Mouse (Mus musculus) embryonic facial prominence, embryonic 11.5 days (tissue): Measurements from ENCODE around the gene Fat3. TPM values are rescaled to one million over a fixed set of nuclear protein-coding genes. Genes with fewer than 3 reads are reported as not detected.

Source experiments
- ATAC-seq: fragments of 200-750 bp; cut with Nextera tagmentation; replicated peaks from 2 replicates; pipeline ENCODE4 v1.8.0; 2017; ENCODE audit warnings: low read depth; ENCODE audit not compliant: insufficient number of reproducible peaks, low FRiP score, low TSS enrichment
- DNase-seq: peaks from one replicate; pipeline ENCODE4 v3.0.0-alpha.2; 2015; ENCODE audit warnings: low spot score
- H3K27ac ChIP-seq: fragments of 300-500 bp; sonication (generic); replicated peaks from 2 replicates; pipeline ENCODE4 v1.5.1; 2014; ENCODE audit warnings: mild to moderate bottlenecking, low read depth, low read length, control low read depth
- H3K27me3 ChIP-seq: fragments of 300-500 bp; sonication (generic); 2 replicates; pipeline ENCODE4 v1.6.1; 2014; ENCODE audit warnings: mild to moderate bottlenecking, low read length, moderate library complexity, mixed read lengths; ENCODE audit not compliant: control insufficient read depth, insufficient read depth
- H3K36me3 ChIP-seq: fragments of 300-500 bp; sonication (generic); replicated peaks from 2 replicates; pipeline ENCODE4 v1.6.1; 2014; ENCODE audit warnings: low read depth, mild to moderate bottlenecking, low read length, moderate library complexity, mixed read lengths; ENCODE audit not compliant: control insufficient read depth, insufficient read depth
- H3K4me1 ChIP-seq: fragments of 300-500 bp; sonication (generic); 2 replicates; pipeline ENCODE4 v1.6.1; 2014; ENCODE audit warnings: low read length, mixed read lengths; ENCODE audit not compliant: control insufficient read depth, insufficient read depth
- H3K4me2 ChIP-seq: fragments of 300-500 bp; sonication (generic); 2 replicates; pipeline ENCODE4 v1.6.1; 2014; ENCODE audit warnings: low read depth, mild to moderate bottlenecking, control low read depth, low read length, moderate library complexity
- H3K4me3 ChIP-seq: fragments of 300-500 bp; sonication (generic); 2 replicates; pipeline ENCODE4 v1.5.1; 2014; ENCODE audit warnings: low read depth, low read length, control low read depth
- H3K9ac ChIP-seq: fragments of 300-500 bp; sonication (generic); replicated peaks from 2 replicates; pipeline ENCODE4 v1.6.1; 2014; ENCODE audit warnings: mild to moderate bottlenecking, control low read depth, low read length
- H3K9me3 ChIP-seq: fragments of 300-500 bp; sonication (generic); replicated peaks from 2 replicates; pipeline ENCODE4 v1.6.1; 2016; ENCODE audit warnings: mild to moderate bottlenecking, low read length, inconsistent platforms, mixed read lengths; ENCODE audit not compliant: control insufficient read depth
- WGBS: fragments of 180-500 bp; shearing (Covaris S2); extraction: QIAGEN DNeasy Blood & Tissue Kit; methylation state at CpG from one replicate; pipeline ENCODE4 v1.1.7; 2014; 5-methylcytosine and 5-hydroxymethylcytosine counted together
- polyA plus RNA-seq: library from polyadenylated mRNA; unstranded; fragments of >200 nt; fragmentation: Nextera tagmentation; extraction: Ambion mirVana; gene quantifications from 2 replicates; pipeline ENCODE4 v1.2.1, GENCODE M21; 2014

The Fat3 gene
- polyA plus RNA-seq, 1 experiment from 2014 or later = 4.1 TPM

DNA sequence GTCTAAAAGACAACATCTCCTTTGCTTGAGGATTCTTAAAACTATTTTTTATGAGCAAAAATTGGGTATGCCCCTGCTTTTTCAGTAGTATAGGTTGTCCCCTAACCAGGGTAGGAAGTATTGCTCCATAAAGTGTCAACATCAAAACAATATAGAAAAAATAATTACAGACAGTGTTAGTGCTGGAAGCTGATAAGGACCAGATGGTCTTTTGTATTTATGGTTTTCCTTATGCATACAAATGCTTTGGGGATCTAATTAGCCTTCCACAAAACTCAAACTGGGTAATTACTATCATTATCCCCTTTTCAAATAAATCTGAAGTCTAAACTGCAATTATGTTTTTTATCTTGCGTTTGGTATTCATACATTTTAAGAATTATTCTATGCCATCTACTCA lies 368.5 kb downstream of the Fat3 start:
- Histone ChIP-seq H3K9me3 (no peaks in the 10 kb centered on the region), H3K4me3 (no peak overlapping the region), H3K27me3 (no peaks in the 10 kb centered on the region), H3K9ac (no peak overlapping the region), H3K27ac (no peak overlapping the region), H3K4me1 (no peaks in the 10 kb centered on the region), H3K36me3 (no peaks in the 10 kb centered on the region), H3K4me2 (no peak overlapping the region)
- ATAC-seq (no peak), DNase-seq (no peak)
- 64% methylated on average over 1 of the region's 1 CpGs for WGBS

DNA sequence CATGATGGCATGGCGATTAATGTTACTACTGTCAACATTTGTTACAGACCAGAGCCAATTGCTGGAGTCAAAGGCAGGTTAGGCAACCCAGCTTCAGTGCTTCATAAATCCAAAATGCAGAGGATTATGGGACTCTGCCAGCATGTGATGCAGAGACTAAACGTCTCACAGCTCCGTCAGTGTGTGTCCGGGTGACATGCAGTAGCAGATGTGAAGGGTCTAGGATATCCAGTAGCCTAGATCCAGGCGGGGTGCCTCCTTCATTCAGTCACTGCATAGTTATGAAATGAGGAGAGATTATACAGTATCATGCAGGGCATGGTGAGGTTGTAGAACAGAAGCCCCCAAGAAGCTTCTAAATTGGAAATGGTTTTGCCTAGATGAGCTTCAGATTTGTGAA lies 379.3 kb downstream of the Fat3 start:
- Histone ChIP-seq H3K9me3 (no peaks in the 10 kb centered on the region), H3K27ac (no peak overlapping the region), H3K9ac (no peak overlapping the region), H3K36me3 (no peaks in the 10 kb centered on the region), H3K4me2 (no peak overlapping the region), H3K27me3 (no peaks in the 10 kb centered on the region), H3K4me3 (no peak overlapping the region), H3K4me1 (no peaks in the 10 kb centered on the region)
- no peak for ATAC-seq
- no peak for DNase-seq
- WGBS = 79% methylated on average over 5 of the region's 5 CpGs

GRCm38 (mm10) chr9:16114821-16115485 lies 386.1 kb downstream of the Fat3 start:
- DNase-seq = no peak
- Histone ChIP-seq H3K9ac (no peak overlapping the region), H3K4me3 (no peak overlapping the region), H3K27ac (no peak overlapping the region), H3K9me3 (no peaks in the 10 kb centered on the region), H3K36me3 (no peaks in the 10 kb centered on the region), H3K27me3 (no peaks in the 10 kb centered on the region), H3K4me2 (no peak overlapping the region), H3K4me1 (no peaks in the 10 kb centered on the region)
- 64% methylated on average over 7 of the region's 7 CpGs for WGBS
- ATAC-seq = no peak

GRCm38 (mm10) chr9:16113936-16114642 lies 387.0 kb downstream of the Fat3 start:
- Histone ChIP-seq H3K27me3 (no peaks in the 10 kb centered on the region), H3K36me3 (no peaks in the 10 kb centered on the region), H3K4me3 (no peak overlapping the region), H3K4me2 (no peak overlapping the region), H3K9ac (no peak overlapping the region), H3K27ac (no peak overlapping the region), H3K4me1 (no peaks in the 10 kb centered on the region), H3K9me3 (no peaks in the 10 kb centered on the region)
- DNase-seq = no peak
- WGBS = 81% methylated on average over 4 of the region's 4 CpGs
- no peak for ATAC-seq

DNA sequence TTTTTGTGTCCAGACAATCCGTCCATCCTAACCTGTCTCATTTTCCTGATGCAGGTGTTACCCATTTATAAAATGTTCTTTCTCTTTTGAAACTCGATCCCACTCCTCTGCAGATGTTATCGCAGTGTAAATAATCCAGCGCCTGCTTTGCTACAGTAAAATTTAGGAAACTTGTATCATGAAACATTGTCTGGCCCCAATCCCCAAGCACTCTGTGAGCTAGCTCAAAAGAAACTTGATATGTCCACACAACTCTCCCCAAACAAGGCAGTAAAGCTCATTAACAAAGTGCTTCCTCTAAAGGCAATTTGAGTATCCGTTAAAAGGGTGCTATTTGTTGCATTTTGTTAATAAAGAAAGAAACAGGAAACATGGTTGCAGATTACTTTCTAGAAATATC lies 393.2 kb downstream of the Fat3 start:
- H3K9ac ChIP-seq = no peak overlapping the region

DNA sequence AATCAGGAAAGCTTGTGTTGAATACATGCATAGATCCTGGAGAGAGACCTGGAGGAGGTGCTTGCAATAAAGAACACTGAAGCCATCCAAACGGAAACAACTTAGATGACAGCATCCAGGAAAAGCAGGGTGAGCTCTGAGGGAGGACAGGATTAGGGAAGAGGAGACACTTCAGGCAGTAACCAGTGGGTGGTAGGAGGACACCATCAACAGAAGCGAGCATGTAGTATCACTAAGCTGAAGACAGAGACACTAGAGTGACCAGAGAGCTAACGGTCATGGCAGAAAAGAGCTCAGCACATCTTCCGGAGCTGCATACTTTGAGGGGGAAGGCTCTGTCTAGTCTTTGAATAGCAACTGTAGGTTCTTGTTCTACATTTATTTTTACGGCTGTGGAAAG lies 393.7 kb downstream of the Fat3 start:
- no peak overlapping the region for H3K9ac ChIP-seq
- no peaks in the 10 kb centered on the region; the same call in 1 of the 2 replicates for H3K4me1 ChIP-seq
- WGBS = 55% methylated on average over 5 of the region's 5 CpGs
- H3K4me2 ChIP-seq = no peak overlapping the region
- H3K27ac ChIP-seq = no peak overlapping the region
- no peaks in the 10 kb centered on the region for H3K27me3 ChIP-seq
- no peaks in the 10 kb centered on the region for H3K9me3 ChIP-seq
- 0 out of 2 replicates have a peak, but pooled peaks have one; percentile 14 for ATAC-seq
- no peak for DNase-seq
- H3K36me3 ChIP-seq = no peaks in the 10 kb centered on the region
- H3K4me3 ChIP-seq = no peak overlapping the region

More for the DNA sequence above, 393.2 kb downstream of the Fat3 start:
- Histone ChIP-seq H3K4me1 (no peaks in the 10 kb centered on the region; the same call in 1 of the 2 replicates), H3K4me2 (no peak overlapping the region), H3K27me3 (no peaks in the 10 kb centered on the region), H3K36me3 (no peaks in the 10 kb centered on the region), H3K4me3 (no peak overlapping the region), H3K9me3 (no peaks in the 10 kb centered on the region), H3K27ac (no peak overlapping the region)
- DNase-seq = peak; percentile 64
- WGBS = 28% methylated on average over 5 of the region's 5 CpGs
- peak; percentile 18; the same call in 1 of the 2 replicates for ATAC-seq

DNA sequence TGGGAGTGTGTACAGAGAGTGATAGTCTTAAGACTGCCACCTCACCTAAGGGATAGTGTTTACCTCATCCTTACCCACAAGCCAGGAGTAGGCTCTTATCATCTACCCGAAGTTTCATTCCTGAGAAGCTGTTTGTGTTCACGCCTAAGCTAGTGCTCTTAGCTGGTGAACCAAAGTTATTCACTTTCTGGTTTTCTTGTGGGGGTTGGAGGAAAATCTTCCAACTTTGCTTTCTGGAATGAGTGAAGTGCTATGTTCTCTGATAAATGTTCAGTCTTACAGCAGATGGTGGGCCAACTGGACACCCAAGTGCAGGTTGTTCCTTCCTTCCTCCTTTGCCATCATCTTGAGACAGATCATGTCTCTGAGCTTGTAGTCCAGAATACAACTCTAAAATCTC lies 402.5 kb downstream of the Fat3 start:
- no peaks in the 10 kb centered on the region for H3K9me3 ChIP-seq
- H3K4me3 ChIP-seq = no peak overlapping the region
- no peaks in the 10 kb centered on the region for H3K36me3 ChIP-seq
- H3K27me3 ChIP-seq = no peaks in the 10 kb centered on the region
- 90% methylated on average over 2 of the region's 2 CpGs for whole genome bisulfite sequencing
- DNase-seq = no peak
- no peaks in the 10 kb centered on the region for H3K4me1 ChIP-seq
- no peak overlapping the region for H3K27ac ChIP-seq
- ATAC-seq = no peak
- H3K4me2 ChIP-seq = no peak overlapping the region
- H3K9ac ChIP-seq = no peak overlapping the region

DNA sequence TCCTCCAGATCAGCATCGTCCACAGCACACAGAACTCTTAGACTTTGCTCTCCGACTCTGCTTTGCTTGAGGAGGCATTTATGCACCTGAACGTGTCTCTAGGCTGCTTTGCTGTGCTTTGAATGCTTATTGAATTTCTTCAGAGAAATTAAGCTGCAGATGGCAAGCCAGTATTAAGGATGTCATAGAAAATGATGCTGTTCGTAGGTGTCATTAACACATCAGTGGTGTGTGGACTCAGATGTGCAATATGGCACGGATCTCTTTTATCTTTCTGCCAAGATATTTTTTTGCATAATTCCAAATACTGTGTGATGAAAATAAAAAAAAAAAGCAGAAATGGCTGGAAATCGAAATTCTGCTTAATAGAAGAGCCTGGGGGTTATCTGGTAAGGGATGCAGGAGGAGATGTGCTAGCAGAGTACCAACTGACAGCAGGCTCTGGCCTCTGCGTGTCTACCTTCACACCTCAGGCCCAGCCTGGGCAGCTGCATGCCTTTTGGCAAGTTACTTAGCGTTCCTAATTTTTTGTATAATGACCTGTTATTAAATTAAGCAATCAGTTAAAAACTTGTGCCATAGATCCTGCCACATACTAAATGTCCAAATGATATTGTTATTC lies 407.9 kb downstream of the Fat3 start:
- DNase-seq (no peak), ATAC-seq (no peak)
- Histone ChIP-seq H3K27me3 (no peaks in the 10 kb centered on the region), H3K4me2 (no peak overlapping the region), H3K9ac (no peak overlapping the region), H3K4me1 (no peaks in the 10 kb centered on the region), H3K4me3 (no peak overlapping the region), H3K27ac (no peak overlapping the region), H3K9me3 (no peaks in the 10 kb centered on the region), H3K36me3 (no peaks in the 10 kb centered on the region)
- 79% methylated on average over 8 of the region's 8 CpGs for WGBS
